Mouse (Mus musculus) cortical plate, adult 2 months (tissue): ENCODE data around the gene Rap1gap. TPM values are rescaled to one million over a fixed set of nuclear protein-coding genes. Genes with fewer than 3 reads are reported as not detected.

ENCODE experiments used
- H3K27ac ChIP-seq: fragments of 200-500 bp; 2 replicates; pipeline ENCODE4 v1.5.1; 2012; ENCODE audit warnings: low read length, control low read depth, inconsistent platforms; ENCODE audit not compliant: insufficient read depth
- H3K4me1 ChIP-seq: fragments of 200-500 bp; 2 replicates; pipeline ENCODE4 v1.6.1; 2011; ENCODE audit warnings: low read length; ENCODE audit not compliant: control insufficient read depth, insufficient read depth
- H3K4me3 ChIP-seq: fragments of 200-500 bp; 2 replicates; pipeline ENCODE4 v1.5.1; 2011; ENCODE audit warnings: mild to moderate bottlenecking, low read length, control low read depth; ENCODE audit not compliant: insufficient read depth
- CTCF ChIP-seq: fragments of 200-500 bp; IDR thresholded peaks from 2 replicates; pipeline ENCODE4 v1.5.1; 2011; ENCODE audit warnings: mild to moderate bottlenecking, control low read depth, low read length; ENCODE audit not compliant: insufficient read depth; ENCODE audit errors: extremely low read depth
- POLR2A ChIP-seq: fragments of 200-500 bp; IDR thresholded peaks from 2 replicates; pipeline ENCODE4 v1.6.1; 2011; ENCODE audit warnings: mild to moderate bottlenecking, low read length, control low read depth; ENCODE audit not compliant: insufficient read depth; ENCODE audit errors: extremely low read depth
- polyA plus RNA-seq: library from polyadenylated mRNA; depleted of rRNA; stranded (reverse); fragments of >200 nt; gene quantifications from 2 replicates; pipeline ENCODE4 v1.2.3, GENCODE M21; 2012

Rap1gap gene
- polyA plus RNA-seq, 1 experiment = 383 TPM

- peaks cover 5% of the 10 kb centered on the region; the same call in 1 of the 2 replicates for H3K4me1 ChIP-seq
- H3K27ac ChIP-seq = no peak overlapping the region
- no peak for TF ChIP-seq POLR2A
- no peak for TF ChIP-seq CTCF
- H3K4me3 ChIP-seq = no peak overlapping the region
Measured at GRCm38 (mm10) chr4:137660364-137661077, 4.0 kb upstream of the Rap1gap start.

- H3K4me1 ChIP-seq = peaks cover 5% of the 10 kb centered on the region; the same call in 1 of the 2 replicates
- no peak overlapping the region for H3K27ac ChIP-seq
- no peak for TF ChIP-seq CTCF
- no peak for TF ChIP-seq POLR2A
- H3K4me3 ChIP-seq = no peak overlapping the region
Measured at GRCm38 (mm10) chr4:137661078-137661450, 3.5 kb upstream of the Rap1gap start.

GRCm38 (mm10) chr4:137661547-137661946 is 3.0 kb upstream of the Rap1gap start:
- no peak overlapping the region for H3K4me3 ChIP-seq
- TF ChIP-seq POLR2A (no peak), CTCF (no peak)
- no peak overlapping the region for H3K27ac ChIP-seq
- peaks cover 6% of the 10 kb centered on the region; the same call in 1 of the 2 replicates for H3K4me1 ChIP-seq

- Histone ChIP-seq H3K27ac (no peak overlapping the region), H3K4me1 (peaks cover 12% of the 10 kb centered on the region), H3K4me3 (no peak overlapping the region)
- TF ChIP-seq POLR2A = no peak
- no peak for TF ChIP-seq CTCF
Measured at GRCm38 (mm10) chr4:137663491-137663890, 1.0 kb upstream of the Rap1gap start.

- Histone ChIP-seq H3K4me3 (peak overlapping the region; percentile 62), H3K4me1 (peaks cover 12% of the 10 kb centered on the region), H3K27ac (peak overlapping the region; percentile 4)
- TF ChIP-seq CTCF (no peak), POLR2A (no peak)
Measured at GRCm38 (mm10) chr4:137664980-137665675, 602 bp downstream of the Rap1gap start.

- H3K4me1 ChIP-seq = peaks cover 12% of the 10 kb centered on the region
- 0 out of 2 replicates have a peak overlapping the region, but pooled peaks have one; percentile 4 for H3K27ac ChIP-seq
- peak overlapping the region; percentile 62 for H3K4me3 ChIP-seq
- TF ChIP-seq CTCF = no peak
- no peak for TF ChIP-seq POLR2A
Measured at GRCm38 (mm10) chr4:137665791-137666190, 1.3 kb downstream of the Rap1gap start.

- peaks cover 12% of the 10 kb centered on the region for H3K4me1 ChIP-seq
- H3K27ac ChIP-seq = peak overlapping the region; percentile 9; the same call in 1 of the 2 replicates
- no peak for TF ChIP-seq POLR2A
- TF ChIP-seq CTCF = no peak
- peak overlapping the region; percentile 62 for H3K4me3 ChIP-seq
Measured at GRCm38 (mm10) chr4:137666283-137666957, 1.9 kb downstream of the Rap1gap start.

- TF ChIP-seq CTCF (no peak), POLR2A (no peak)
- H3K27ac ChIP-seq = peak overlapping the region; percentile 33
- H3K4me3 ChIP-seq = peak overlapping the region; percentile 62
- H3K4me1 ChIP-seq = peaks cover 12% of the 10 kb centered on the region
Measured at GRCm38 (mm10) chr4:137666958-137667345, 2.4 kb downstream of the Rap1gap start.

- Histone ChIP-seq H3K4me1 (peaks cover 12% of the 10 kb centered on the region), H3K27ac (peak overlapping the region; percentile 33), H3K4me3 (peak overlapping the region; percentile 62; the same call in 1 of the 2 replicates)
- no peak for TF ChIP-seq CTCF
- TF ChIP-seq POLR2A = no peak
Measured at GRCm38 (mm10) chr4:137667747-137668146, 3.2 kb downstream of the Rap1gap start.

- Histone ChIP-seq H3K4me3 (no peak overlapping the region), H3K4me1 (peaks cover 9% of the 10 kb centered on the region), H3K27ac (no peak overlapping the region)
- TF ChIP-seq CTCF (no peak), POLR2A (no peak)
Measured at GRCm38 (mm10) chr4:137671711-137672500, 7.4 kb downstream of the Rap1gap start.
